Mouse (Mus musculus): ENCODE measurements around the gene Snx29. TPM values are rescaled to one million over a fixed set of nuclear protein-coding genes. Genes with fewer than 3 reads are reported as not detected.
A peak's percentile ranks its signal among the peaks of the same experiment; 100 is the strongest.

The Snx29 gene
- polyA plus RNA-seq, 1 experiment: 16.0 TPM

DNA sequence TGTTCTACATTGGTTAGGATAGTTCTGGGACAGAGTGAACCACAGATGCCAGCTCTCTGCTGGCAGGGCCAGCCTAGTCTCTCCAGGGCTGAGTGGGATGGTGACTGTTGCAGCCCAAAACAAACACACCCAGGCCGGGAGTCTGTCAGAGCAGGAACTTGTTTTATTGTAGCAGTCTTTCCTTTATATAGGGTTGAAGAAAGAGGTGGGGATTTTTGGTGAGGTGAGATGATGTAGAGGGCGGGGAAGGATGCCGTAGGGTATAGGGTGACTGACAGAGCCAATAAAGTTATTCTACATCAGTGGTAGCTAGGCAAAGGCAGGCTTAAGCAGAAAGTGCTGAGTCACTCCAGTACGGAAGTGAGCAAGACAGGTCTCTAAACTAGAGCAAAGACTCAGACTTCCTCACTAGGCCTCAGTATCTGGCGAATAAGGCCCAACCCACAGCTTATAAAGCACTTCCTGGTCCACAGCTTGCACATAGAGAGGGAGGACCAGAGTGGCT lies 133.5 kb downstream of the Snx29 start:
- no peak for DNase-seq (ENCODE audit: low read depth)
- no peak for TF ChIP-seq POLR2A (IDR thresholded peaks at IDR 0.05; ENCODE audit: borderline replicate concordance, extremely low read depth, insufficient read depth, insufficient read length, poor library complexity, severe bottlenecking)
- no peak for TF ChIP-seq CTCF (IDR thresholded peaks at IDR 0.05; ENCODE audit: borderline replicate concordance, extremely low read depth, insufficient read depth, insufficient read length)

DNA sequence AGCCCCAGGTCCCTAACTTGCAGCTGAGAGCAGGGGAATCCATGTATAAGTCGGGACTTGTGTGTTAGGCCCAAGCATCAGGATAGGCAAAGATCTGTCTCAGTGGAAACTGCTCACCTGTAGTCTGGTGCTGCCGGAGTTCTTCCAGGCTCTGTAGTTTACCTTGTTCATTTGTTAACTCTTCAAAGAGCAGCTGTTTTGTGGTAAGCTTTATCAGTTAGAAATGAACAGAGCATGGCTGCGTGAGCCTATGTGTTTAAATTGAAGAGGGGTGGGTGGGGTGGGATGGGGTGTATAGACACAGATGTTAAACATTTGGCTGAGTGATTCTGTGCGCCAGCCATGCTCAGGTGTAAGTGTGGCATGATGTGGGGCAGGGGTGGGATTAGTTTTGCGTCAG lies 134.4 kb downstream of the Snx29 start:
- DNase-seq (ENCODE audit: low read depth): no peak
- TF ChIP-seq POLR2A (IDR thresholded peaks at IDR 0.05; ENCODE audit: borderline replicate concordance, extremely low read depth, insufficient read depth, insufficient read length, poor library complexity, severe bottlenecking): no peak
- TF ChIP-seq CTCF (IDR thresholded peaks at IDR 0.05; ENCODE audit: borderline replicate concordance, extremely low read depth, insufficient read depth, insufficient read length): no peak

DNA sequence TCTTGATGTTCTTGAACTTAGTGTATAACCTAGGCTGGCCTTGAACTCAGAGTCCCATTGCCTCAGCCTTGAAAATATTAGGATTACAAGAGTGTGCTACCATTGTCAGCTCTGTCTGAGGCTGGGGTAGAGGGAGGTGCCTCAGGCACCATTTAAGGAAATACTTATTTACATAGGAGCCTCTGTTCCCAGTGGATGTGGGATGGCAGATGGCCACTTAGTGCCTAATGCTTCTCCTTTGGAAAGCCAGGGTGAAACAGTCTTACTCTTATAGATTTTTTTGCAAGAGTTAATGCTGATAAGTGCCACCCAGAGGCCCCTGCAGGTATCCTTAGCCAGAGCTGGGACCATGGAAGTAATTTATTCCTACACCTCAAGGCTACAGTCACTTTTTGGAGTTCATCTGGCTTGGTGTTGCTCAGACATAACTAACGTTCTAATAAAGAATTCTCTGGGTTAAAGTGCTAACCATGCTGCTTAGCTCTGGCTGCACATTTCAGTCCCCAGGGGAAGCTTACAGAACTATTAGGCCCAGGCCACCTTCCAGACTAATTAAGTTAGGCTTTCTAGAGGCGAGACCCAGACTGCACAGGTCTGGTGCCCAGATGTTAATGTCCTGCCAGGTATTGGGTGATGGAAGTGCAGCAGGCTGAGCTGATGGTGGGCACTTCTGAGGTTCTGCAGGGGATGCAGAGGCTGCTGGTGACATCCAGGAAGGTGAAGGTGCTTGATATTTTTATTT lies 135.1 kb downstream of the Snx29 start:
- TF ChIP-seq POLR2A (IDR thresholded peaks at IDR 0.05; ENCODE audit: borderline replicate concordance, extremely low read depth, insufficient read depth, insufficient read length, poor library complexity, severe bottlenecking) (no peak), CTCF (IDR thresholded peaks at IDR 0.05; ENCODE audit: borderline replicate concordance, extremely low read depth, insufficient read depth, insufficient read length) (no peak)
- peak; percentile 24 for DNase-seq (ENCODE audit: low read depth)

DNA sequence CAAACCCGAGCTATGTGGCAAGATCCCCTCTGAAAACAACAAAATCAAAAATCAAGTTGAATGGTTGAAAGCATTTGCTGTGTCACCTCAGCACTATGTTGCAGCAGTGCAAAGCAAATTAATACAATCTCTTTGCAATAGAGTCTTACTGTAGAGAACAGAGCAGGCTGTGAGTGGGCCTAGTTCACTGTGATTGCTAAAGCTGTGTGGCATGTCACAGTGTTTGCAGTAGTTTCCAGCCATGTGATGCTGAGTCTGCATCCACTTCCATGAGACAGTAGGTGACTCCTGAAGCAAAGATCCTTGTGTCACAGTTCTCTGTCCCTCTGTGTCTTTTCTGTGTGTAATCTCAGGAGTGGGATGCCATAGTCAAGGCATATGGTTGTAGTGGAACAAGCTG lies 137.5 kb downstream of the Snx29 start:
- no peak for DNase-seq (ENCODE audit: low read depth)
- TF ChIP-seq POLR2A (IDR thresholded peaks at IDR 0.05; ENCODE audit: borderline replicate concordance, extremely low read depth, insufficient read depth, insufficient read length, poor library complexity, severe bottlenecking) (no peak), CTCF (IDR thresholded peaks at IDR 0.05; ENCODE audit: borderline replicate concordance, extremely low read depth, insufficient read depth, insufficient read length) (no peak)

DNA sequence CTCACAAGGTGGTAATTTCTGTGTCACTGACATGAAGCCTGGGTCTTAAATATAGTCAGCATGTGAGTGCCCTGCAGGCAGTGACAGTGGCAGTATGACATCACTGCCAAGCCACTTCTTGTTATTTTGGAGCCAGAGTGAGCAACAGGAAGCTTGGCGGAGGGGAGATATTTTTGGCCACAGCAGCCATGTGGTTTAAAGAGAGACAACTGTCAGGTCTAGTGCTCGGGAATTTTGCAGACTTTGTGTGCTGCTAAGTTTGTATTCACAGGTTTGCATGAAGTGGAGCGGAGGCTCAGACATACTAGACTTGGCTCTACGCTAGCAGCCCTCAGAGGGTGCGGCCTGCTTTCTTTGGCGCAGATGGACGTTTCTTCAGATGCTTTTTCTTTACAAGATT lies 138.9 kb downstream of the Snx29 start:
- TF ChIP-seq POLR2A (IDR thresholded peaks at IDR 0.05; ENCODE audit: borderline replicate concordance, extremely low read depth, insufficient read depth, insufficient read length, poor library complexity, severe bottlenecking) (no peak), CTCF (IDR thresholded peaks at IDR 0.05; ENCODE audit: borderline replicate concordance, extremely low read depth, insufficient read depth, insufficient read length) (no peak)
- DNase-seq (ENCODE audit: low read depth): no peak

DNA sequence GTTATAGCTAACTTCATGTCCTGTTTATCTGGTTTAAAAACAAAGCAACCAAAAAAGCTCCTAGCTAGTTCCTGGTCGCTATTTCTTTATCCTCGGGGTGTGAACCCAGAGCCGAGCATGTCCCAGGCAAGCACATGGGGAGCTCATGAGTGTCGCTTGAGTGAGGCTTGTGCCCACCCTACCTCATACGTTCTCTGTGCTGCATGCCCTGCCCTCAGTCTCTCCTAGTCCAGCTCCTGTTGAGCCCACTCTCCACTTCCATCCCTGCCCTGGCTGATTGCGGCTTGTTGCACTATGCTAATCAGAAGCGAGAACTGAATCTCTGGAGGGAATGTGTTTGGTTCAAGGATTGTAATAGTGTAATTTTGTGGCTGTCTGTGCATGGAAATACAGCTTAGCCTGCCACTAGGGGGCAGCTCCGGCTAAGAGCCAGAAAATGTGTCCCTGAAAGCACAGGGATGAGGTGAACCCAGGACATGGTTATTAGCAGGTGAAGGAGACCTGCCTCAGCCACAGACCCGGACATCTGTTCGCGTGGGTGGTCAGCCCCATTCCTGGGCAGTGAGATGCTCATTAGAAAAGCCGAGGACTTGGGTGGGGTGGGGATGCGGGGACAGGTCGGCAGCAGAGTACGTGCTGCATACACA lies 145.9 kb downstream of the Snx29 start:
- peak; percentile 79 for DNase-seq (ENCODE audit: low read depth)
- TF ChIP-seq CTCF (IDR thresholded peaks at IDR 0.05; ENCODE audit: borderline replicate concordance, extremely low read depth, insufficient read depth, insufficient read length) (peak; percentile 82), POLR2A (IDR thresholded peaks at IDR 0.05; ENCODE audit: borderline replicate concordance, extremely low read depth, insufficient read depth, insufficient read length, poor library complexity, severe bottlenecking) (no peak)

DNA sequence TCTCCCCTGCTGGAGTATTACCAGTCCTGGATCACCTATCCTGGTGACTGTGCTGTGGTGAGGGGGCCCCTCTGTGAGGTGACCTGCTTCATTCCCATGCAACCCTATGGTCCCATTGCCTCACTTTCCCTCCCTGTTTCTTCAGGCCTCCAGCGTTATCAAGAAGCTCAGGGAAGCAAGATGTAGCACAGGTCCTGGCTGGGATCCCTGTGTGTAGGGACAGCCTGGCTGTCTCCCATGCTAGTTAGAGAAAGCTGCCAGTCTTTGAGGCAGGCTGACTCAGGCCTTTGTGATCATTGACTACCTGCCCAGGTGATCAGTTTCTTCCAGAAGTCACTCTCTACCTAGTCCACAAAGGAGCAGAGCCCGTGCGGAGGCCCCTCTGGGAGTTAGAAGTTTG lies 146.8 kb downstream of the Snx29 start:
- DNase-seq (ENCODE audit: low read depth): no peak
- no peak for TF ChIP-seq CTCF (IDR thresholded peaks at IDR 0.05; ENCODE audit: borderline replicate concordance, extremely low read depth, insufficient read depth, insufficient read length)
- no peak for TF ChIP-seq POLR2A (IDR thresholded peaks at IDR 0.05; ENCODE audit: borderline replicate concordance, extremely low read depth, insufficient read depth, insufficient read length, poor library complexity, severe bottlenecking)

DNA sequence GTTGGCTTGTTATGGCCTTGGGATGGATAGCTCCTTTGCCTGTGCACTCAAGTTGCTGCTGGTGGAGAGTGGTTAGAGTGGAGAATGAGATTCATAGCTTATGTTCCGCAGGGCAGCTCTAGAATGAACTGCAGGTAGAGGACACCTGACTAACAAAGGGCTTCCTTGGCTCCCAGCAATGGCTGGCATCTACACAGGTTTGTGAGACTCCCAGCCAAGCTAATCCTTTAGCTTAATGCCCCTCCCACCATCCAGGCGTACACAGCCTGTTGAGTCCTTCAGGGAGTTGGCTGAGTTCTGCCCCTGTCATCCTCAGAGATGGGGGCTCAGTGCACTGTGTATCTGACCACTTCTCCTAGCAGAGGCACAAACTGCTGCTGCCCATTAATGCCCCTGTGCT lies 148.5 kb downstream of the Snx29 start:
- DNase-seq (ENCODE audit: low read depth): no peak

DNA sequence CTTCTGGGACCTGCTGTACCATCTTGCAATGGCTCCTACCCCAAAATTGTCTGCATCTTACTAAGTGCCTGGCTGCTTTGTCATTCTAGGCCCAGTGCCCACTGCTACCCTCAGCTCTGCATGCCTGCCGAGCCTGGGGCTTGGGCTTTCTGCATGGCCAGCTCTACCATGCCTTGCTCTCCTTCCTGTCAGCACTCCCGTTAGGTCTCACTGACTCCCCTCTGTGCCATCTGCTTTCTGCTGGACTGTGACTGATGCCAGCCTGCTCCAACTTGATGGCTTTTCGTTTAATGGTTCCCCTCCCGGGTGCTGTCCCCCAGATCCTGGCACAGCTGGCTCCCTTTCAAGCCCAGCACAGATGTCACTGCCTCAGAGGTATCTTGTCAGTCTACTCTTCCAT lies 150.1 kb downstream of the Snx29 start:
- TF ChIP-seq POLR2A (IDR thresholded peaks at IDR 0.05; ENCODE audit: borderline replicate concordance, extremely low read depth, insufficient read depth, insufficient read length, poor library complexity, severe bottlenecking) (no peak), CTCF (IDR thresholded peaks at IDR 0.05; ENCODE audit: borderline replicate concordance, extremely low read depth, insufficient read depth, insufficient read length) (no peak)
- peak; percentile 24 for DNase-seq (ENCODE audit: low read depth)

More for the DNA sequence above, 148.5 kb downstream of the Snx29 start:
- TF ChIP-seq CTCF (IDR thresholded peaks at IDR 0.05; ENCODE audit: borderline replicate concordance, extremely low read depth, insufficient read depth, insufficient read length) (no peak), POLR2A (IDR thresholded peaks at IDR 0.05; ENCODE audit: borderline replicate concordance, extremely low read depth, insufficient read depth, insufficient read length, poor library complexity, severe bottlenecking) (no peak)

DNA sequence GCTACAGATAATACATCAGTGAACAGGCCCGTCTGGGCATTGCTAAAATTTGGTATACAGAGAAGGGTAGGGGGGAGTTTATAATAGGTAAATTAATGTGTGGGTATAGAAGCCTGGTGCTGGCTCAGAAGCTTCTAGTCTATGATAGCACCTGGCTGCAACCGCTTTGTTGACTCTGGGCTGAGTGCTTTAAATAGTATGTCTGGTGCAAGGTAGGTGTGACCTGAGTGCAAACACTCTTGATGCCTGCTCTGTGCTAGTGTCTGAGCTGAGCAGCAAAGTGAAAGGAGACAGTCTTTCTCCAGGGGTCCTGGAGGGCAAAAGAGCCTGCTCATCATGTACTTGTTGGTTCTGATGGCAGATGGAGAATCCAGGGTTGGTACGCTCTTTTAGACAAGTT lies 150.8 kb downstream of the Snx29 start:
- TF ChIP-seq POLR2A (IDR thresholded peaks at IDR 0.05; ENCODE audit: borderline replicate concordance, extremely low read depth, insufficient read depth, insufficient read length, poor library complexity, severe bottlenecking): no peak
- TF ChIP-seq CTCF (IDR thresholded peaks at IDR 0.05; ENCODE audit: borderline replicate concordance, extremely low read depth, insufficient read depth, insufficient read length): no peak
- no peak for DNase-seq (ENCODE audit: low read depth)

DNA sequence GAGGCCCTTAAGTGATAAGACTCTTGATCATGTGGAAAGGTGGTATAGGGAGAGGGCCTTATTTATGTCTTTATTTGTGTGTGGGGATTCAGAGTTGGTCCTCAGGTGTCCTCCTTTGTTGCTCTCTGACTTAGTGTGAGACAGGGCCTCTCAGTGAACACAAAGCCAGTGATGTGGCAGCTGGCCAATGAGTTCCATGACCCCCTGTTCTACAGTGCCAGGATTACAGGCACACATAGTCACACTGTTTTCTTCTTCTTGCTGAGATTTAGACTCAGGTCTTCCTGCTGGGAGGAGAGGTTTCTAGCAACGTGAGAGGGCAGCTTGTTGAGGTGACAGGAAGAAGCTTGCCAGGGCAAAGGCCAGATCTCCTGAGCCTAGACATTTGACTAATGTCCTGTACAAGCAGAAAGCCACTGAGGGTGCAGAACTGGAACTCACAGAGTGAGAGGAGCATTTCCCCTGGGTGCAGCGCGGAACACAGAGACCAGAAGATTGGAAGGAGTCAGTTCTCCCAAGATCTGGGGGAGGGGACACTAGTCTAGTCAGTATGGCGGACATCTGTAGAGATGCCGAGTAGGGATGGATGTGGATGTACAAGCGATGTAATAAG lies 151.3 kb downstream of the Snx29 start:
- DNase-seq (ENCODE audit: low read depth): peak; percentile 29
- TF ChIP-seq CTCF (IDR thresholded peaks at IDR 0.05; ENCODE audit: borderline replicate concordance, extremely low read depth, insufficient read depth, insufficient read length): no peak
- no peak for TF ChIP-seq POLR2A (IDR thresholded peaks at IDR 0.05; ENCODE audit: borderline replicate concordance, extremely low read depth, insufficient read depth, insufficient read length, poor library complexity, severe bottlenecking)
